Mouse (Mus musculus): ENCODE measurements at regions not wholly inside any gene's neighbourhood (a gene's known extent, or its start where the extent isn't known, plus 50 kb on each side); places are given as distances from the start of the nearest gene placed in this dataset. TPM values are rescaled to one million over a fixed set of nuclear protein-coding genes. Genes with fewer than 3 reads are reported as not detected.

- no peak for DNase-seq (ENCODE audit: low spot score in 2 of 2)
Observed at GRCm38 (mm10) chr12:110214833-110215232, 64.0 kb upstream of the Dio3 start.

GRCm38 (mm10) chr12:110215311-110215710, 63.6 kb upstream of the Dio3 start:
- no peak for DNase-seq (ENCODE audit: low spot score in 2 of 2)

- no peak for DNase-seq (ENCODE audit: low spot score in 2 of 2)
Observed at GRCm38 (mm10) chr12:110219750-110220149, 59.1 kb upstream of the Dio3 start.

DNA sequence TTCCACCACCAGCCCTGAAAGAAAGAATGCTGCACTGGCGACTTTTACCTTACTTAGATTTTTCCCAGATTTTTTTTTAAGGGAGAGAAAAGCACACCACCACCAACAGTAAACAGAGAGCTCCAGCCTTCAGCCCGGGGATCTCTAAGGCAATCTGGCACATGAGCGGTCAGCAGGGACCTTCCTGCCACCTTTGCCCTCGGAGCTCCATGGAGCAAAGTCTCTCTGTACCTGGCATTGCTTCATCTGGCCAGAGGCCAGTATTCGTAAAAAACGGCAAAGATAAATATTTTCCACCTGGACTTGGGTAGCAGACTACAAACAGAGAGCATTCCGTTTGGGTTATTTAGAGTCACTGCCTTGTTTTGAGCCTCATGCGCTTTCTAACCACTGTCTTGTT, 58.4 kb upstream of the Dio3 start:
- DNase-seq (ENCODE audit: low spot score in 2 of 2) = no peak

GRCm38 (mm10) chr12:110221184-110221583, 57.7 kb upstream of the Dio3 start:
- DNase-seq (ENCODE audit: low spot score in 2 of 2) = no peak

- no peak for DNase-seq (ENCODE audit: low spot score in 2 of 2)
Observed at GRCm38 (mm10) chr12:110221679-110222078, 57.2 kb upstream of the Dio3 start.

DNA sequence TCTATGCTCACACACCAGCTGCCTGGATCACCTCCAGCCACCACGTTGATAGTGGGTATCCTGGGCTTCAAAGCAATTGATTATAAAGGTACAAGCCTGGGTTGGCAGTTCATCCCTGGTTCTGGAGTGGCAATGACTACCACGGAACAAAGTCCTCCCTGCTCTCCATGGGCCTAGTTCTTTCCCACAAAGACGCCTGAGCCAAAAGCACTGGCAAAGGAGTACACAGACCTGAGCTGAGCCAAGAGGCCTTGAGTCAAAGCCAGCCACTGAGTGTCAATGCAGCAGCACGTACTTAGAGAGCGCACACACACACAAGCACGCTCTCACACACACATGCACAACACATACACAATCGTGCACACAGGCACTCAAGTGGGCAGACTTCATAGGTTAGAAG, 54.6 kb upstream of the Dio3 start:
- DNase-seq (ENCODE audit: low spot score in 2 of 2) = no peak

GRCm38 (mm10) chr12:110228011-110228411, 50.9 kb upstream of the Dio3 start:
- no peak for DNase-seq (ENCODE audit: low spot score in 2 of 2)

Small RNA genes lying in the stretch of these regions (microRNA-seq; reads per million reads assigned to microRNA genes)
- gene Gm24321 = not detected
- gene Gm25252 = not detected
- gene Gm25750 = not detected
- not detected for gene Gm27379
- gene Gm44322 = not detected
- gene Mir1193 = 6.7 reads per million
- gene Mir1197 = not detected
- gene Mir134 = 30.8 reads per million, percentile 30 among the genes with 10 or more reads in this experiment
- 54.9 reads per million, percentile 42 among the genes with 10 or more reads in this experiment for gene Mir154
- not detected for gene Mir299a
- not detected for gene Mir299b
- gene Mir300 = 8.3 reads per million, percentile 1 among the genes with 10 or more reads in this experiment
- not detected for gene Mir3072
- gene Mir323 = 3.3 reads per million
- gene Mir329 = 4.2 reads per million
- 34.1 reads per million, percentile 34 among the genes with 10 or more reads in this experiment for gene Mir369
- gene Mir376a = not detected
- 3.3 reads per million for gene Mir376b
- 24.1 reads per million, percentile 24 among the genes with 10 or more reads in this experiment for gene Mir376c
- gene Mir377 = not detected
- 585 reads per million, percentile 73 among the genes with 10 or more reads in this experiment for gene Mir379
- gene Mir380 = not detected
- gene Mir381 = 10.8 reads per million, percentile 6 among the genes with 10 or more reads in this experiment
- gene Mir382 = 149 reads per million, percentile 56 among the genes with 10 or more reads in this experiment
- gene Mir409 = not detected
- not detected for gene Mir410
- 812 reads per million, percentile 77 among the genes with 10 or more reads in this experiment for gene Mir411
- not detected for gene Mir412
- gene Mir453 = not detected
- gene Mir485 = 21.6 reads per million, percentile 21 among the genes with 10 or more reads in this experiment
- 22.4 reads per million, percentile 21 among the genes with 10 or more reads in this experiment for gene Mir487b
- gene Mir494 = not detected
- 4.2 reads per million for gene Mir495
- 2.5 reads per million for gene Mir496a
- not detected for gene Mir539
- 210 reads per million, percentile 61 among the genes with 10 or more reads in this experiment for gene Mir541
- gene Mir543 = 3.3 reads per million
- gene Mir544 = not detected
- not detected for gene Mir654
- gene Mir666 = 2.5 reads per million
- gene Mir667 = 2.5 reads per million
- 3.3 reads per million for gene Mir668
- gene Mir679 = not detected
- gene Mir758 = not detected
- not detected for gene Mir882

Data from gastrocnemius, adult 8-10 months (tissue).